Mouse (Mus musculus) E14TG2a.4 (cell line): ENCODE results near the gene Shisa6.
A peak's percentile ranks its signal among the peaks of the same experiment; 100 is the strongest.

Experiments
- H3K27me3 ChIP-seq: 2 replicates; pipeline ENCODE4 v1.6.1; 2014; ENCODE audit warnings: low read length, control low read depth; ENCODE audit not compliant: insufficient read depth
- H3K36me3 ChIP-seq: 2 replicates; pipeline ENCODE4 v1.6.1; 2014; ENCODE audit warnings: low read length, control low read depth; ENCODE audit not compliant: insufficient read depth
- H3K4me1 ChIP-seq: replicated peaks from 2 replicates; pipeline ENCODE4 v1.6.1; 2014; ENCODE audit warnings: low read depth, low read length, control low read depth
- H3K4me3 ChIP-seq: replicated peaks from 2 replicates; pipeline ENCODE4 v1.5.1; 2014; ENCODE audit warnings: mild to moderate bottlenecking, low read length
- H3K9me3 ChIP-seq: 2 replicates; pipeline ENCODE4 v1.6.1; 2014; ENCODE audit warnings: low read length, control low read depth
- CTCF ChIP-seq: conservative IDR thresholded peaks from 2 replicates; pipeline ENCODE4 v1.5.1; 2014; ENCODE audit warnings: low read length
- NANOG ChIP-seq: IDR thresholded peaks from 2 replicates; pipeline ENCODE4 v1.6.1; 2014; ENCODE audit warnings: borderline replicate concordance, low read length, mixed read lengths
- POU5F1 ChIP-seq: IDR thresholded peaks from 2 replicates; pipeline ENCODE4 v1.6.1; 2014; ENCODE audit warnings: low read length, borderline replicate concordance

The Shisa6 gene

DNA sequence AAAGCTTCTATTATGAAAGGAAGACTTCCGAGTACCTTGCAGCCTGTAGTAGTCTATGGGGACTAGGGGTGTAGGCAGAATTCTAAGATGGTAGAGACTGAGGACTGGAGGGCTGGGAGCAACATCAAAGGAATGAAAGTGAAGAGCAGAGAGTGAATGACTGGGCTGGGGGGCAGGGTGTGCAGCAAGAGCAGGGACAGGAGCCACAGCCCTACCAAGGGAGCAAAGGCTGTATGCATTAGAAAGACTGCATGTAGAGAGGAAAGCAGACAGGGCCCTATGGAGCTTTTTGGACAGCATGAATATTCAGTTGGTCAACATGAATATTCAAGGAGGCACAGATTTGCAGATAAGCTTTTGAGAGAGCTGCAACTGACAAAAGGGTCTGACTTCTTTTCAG, 221.4 kb downstream of the Shisa6 start:
- TF ChIP-seq POU5F1 (peak; percentile 22; the same call in 1 of the 2 replicates), NANOG (no peak)
- H3K4me1 ChIP-seq, result peaks cover 9% of the 10 kb centered on the region; the same call in 1 of the 2 replicates
- no peaks in the 10 kb centered on the region for H3K27me3 ChIP-seq
- H3K9me3 ChIP-seq, result 0 out of 2 replicates have a peak, but pooled peaks cover 3% of the 10 kb centered on the region
- no peaks in the 10 kb centered on the region for H3K36me3 ChIP-seq
- H3K4me3 ChIP-seq, result no peak overlapping the region

DNA sequence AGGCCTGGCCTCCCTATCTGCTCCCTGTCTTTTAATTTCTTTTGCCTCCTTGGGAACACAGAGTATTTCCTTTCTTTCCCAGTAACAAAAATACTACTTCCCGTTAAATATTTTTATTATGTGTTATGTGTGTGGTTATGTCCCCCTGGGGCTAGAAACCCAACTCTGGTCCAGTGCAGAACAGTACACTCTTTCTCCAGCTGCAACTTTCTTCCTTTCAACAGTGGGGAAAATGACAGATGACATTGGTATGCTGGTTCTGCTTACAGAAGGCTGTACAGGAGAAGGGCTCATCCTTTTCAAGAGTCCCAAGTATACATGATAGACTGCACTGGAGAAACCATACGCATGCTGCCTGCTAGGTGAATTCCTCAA, 251.1 kb downstream of the Shisa6 start:
- H3K27me3 ChIP-seq, result no peaks in the 10 kb centered on the region
- TF ChIP-seq POU5F1 (no peak), NANOG (no peak), CTCF (no peak)
- no peaks in the 10 kb centered on the region for H3K36me3 ChIP-seq
- no peak overlapping the region for H3K4me3 ChIP-seq
- H3K4me1 ChIP-seq, result no peaks in the 10 kb centered on the region
- H3K9me3 ChIP-seq, result peaks cover 9% of the 10 kb centered on the region; the same call in 1 of the 2 replicates

- no peaks in the 10 kb centered on the region for H3K36me3 ChIP-seq
- H3K4me1 ChIP-seq, result no peaks in the 10 kb centered on the region
- no peak for TF ChIP-seq POU5F1
- no peak for TF ChIP-seq CTCF
- TF ChIP-seq NANOG, result no peak
- H3K4me3 ChIP-seq, result no peak overlapping the region
- no peaks in the 10 kb centered on the region for H3K27me3 ChIP-seq
- H3K9me3 ChIP-seq, result peaks cover 9% of the 10 kb centered on the region; the same call in 1 of the 2 replicates
These were observed 251.7 kb downstream of the Shisa6 start for GRCm38 (mm10) chr11:66273904-66274706.

DNA sequence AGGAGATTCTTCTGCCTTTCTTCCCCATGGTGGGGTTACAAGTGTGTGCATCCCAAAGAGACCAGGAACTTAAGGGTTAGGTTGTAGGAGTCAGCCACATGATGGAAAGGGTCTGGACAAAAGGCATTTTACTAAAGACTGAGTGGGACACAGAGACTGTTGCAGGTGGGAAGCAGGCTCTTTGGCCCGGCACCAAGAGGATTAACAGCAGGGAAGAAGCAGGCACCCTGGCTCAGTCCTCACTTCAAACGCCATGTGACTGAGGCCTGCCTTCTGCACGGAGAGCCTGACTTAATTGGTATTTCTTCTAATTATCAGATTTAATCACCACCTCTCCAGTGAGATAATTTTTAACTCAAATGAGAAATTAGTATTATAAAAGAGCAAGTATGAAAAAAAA, 258.7 kb downstream of the Shisa6 start:
- TF ChIP-seq POU5F1 (no peak), CTCF (no peak), NANOG (no peak)
- H3K4me1 ChIP-seq, result no peaks in the 10 kb centered on the region
- no peaks in the 10 kb centered on the region for H3K27me3 ChIP-seq
- no peaks in the 10 kb centered on the region for H3K36me3 ChIP-seq
- H3K4me3 ChIP-seq, result no peak overlapping the region
- peaks cover 9% of the 10 kb centered on the region; the same call in 1 of the 2 replicates for H3K9me3 ChIP-seq

DNA sequence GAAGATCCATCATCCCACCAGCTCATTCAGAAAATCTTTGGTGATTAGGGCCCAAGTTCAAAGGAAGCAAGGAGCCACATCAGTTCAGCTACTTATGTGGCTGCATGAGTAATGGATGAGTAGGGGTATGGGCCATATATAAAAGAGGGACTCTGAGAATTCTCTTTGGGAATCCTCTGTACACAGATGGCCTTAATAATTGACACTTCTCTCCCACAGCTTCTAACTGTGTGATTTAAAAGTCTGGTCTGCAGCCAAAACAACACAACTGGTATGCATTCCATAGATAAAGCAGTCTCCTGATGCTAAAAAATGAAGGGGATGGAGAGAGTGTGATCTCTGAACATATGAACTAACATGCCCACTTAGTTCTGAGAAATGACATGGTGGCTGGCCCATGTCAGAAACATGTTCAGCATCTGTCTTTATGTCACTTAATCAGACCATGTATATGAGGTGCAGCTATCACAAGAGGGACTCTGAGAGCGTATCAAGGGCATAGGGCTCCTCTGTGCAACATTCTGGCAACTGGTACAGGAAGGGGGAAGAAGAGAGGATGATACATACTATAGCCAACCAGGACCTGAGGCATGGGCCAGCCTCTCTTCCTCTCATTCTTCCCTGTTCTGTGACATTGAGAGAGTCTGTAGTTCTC, 260.3 kb downstream of the Shisa6 start:
- Histone ChIP-seq H3K4me1 (no peaks in the 10 kb centered on the region), H3K27me3 (no peaks in the 10 kb centered on the region), H3K4me3 (no peak overlapping the region), H3K36me3 (no peaks in the 10 kb centered on the region), H3K9me3 (no peaks in the 10 kb centered on the region)
- no peak for TF ChIP-seq NANOG
- no peak for TF ChIP-seq CTCF
- no peak for TF ChIP-seq POU5F1

- Histone ChIP-seq H3K4me3 (no peak overlapping the region), H3K9me3 (no peaks in the 10 kb centered on the region), H3K4me1 (no peaks in the 10 kb centered on the region), H3K36me3 (no peaks in the 10 kb centered on the region), H3K27me3 (no peaks in the 10 kb centered on the region)
- TF ChIP-seq NANOG, result no peak
- TF ChIP-seq CTCF, result no peak
- TF ChIP-seq POU5F1, result no peak
These were observed 265.6 kb downstream of the Shisa6 start for GRCm38 (mm10) chr11:66260205-66260604.

GRCm38 (mm10) chr11:66258851-66259250, 266.9 kb downstream of the Shisa6 start:
- H3K4me3 ChIP-seq, result no peak overlapping the region
- TF ChIP-seq NANOG (no peak), CTCF (no peak), POU5F1 (no peak)
- no peaks in the 10 kb centered on the region for H3K36me3 ChIP-seq
- no peaks in the 10 kb centered on the region for H3K4me1 ChIP-seq
- no peaks in the 10 kb centered on the region for H3K27me3 ChIP-seq
- H3K9me3 ChIP-seq, result no peaks in the 10 kb centered on the region

DNA sequence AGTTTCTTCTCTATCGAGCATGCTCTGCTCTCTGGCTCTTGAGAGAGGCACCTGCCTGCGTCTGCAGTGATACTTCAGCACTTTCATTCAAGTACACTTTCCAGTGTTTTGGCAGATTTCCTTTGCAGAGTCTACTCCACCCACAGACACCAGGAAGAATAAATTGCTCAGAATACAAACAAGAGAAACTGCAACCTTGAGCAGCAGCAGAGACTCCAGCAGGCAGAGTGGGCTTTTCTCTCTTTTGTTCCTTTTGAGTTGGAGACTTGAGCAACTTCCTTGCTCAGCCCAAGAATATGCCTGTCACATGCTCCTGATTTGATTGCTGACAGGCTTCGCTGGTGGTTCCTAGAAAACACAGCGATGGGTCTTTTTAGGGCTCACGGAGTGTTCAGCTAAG, 278.6 kb downstream of the Shisa6 start:
- H3K4me1 ChIP-seq, result no peaks in the 10 kb centered on the region
- H3K27me3 ChIP-seq, result no peaks in the 10 kb centered on the region
- H3K36me3 ChIP-seq, result no peaks in the 10 kb centered on the region
- no peaks in the 10 kb centered on the region for H3K9me3 ChIP-seq
- TF ChIP-seq POU5F1, result no peak
- no peak for TF ChIP-seq NANOG
- TF ChIP-seq CTCF, result no peak
- H3K4me3 ChIP-seq, result no peak overlapping the region

DNA sequence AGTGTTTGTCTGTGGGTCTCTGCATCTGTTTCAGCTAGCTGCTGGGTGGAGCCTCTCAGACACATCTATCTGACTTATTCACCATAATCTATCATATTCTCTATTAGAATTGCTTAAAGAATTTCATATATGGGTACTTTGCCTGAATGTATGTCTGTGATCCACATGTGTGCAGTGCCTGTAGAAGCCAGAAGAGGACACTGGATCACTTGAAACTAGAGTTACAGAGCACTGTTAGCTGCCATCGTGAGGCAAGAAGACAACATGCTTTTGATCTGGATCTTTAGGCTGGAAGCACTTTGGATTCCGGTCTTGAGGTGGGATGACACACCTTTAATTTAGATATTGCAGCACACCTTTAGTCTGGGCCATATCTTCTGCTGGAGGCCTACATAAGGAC, 289.2 kb downstream of the Shisa6 start:
- no peaks in the 10 kb centered on the region for H3K27me3 ChIP-seq

More for the DNA sequence above, 289.2 kb downstream of the Shisa6 start:
- peaks cover 5% of the 10 kb centered on the region; the same call in 1 of the 2 replicates for H3K4me1 ChIP-seq
- H3K36me3 ChIP-seq, result no peaks in the 10 kb centered on the region
- TF ChIP-seq POU5F1 (no peak), NANOG (no peak), CTCF (no peak)
- no peak overlapping the region for H3K4me3 ChIP-seq
- no peaks in the 10 kb centered on the region for H3K9me3 ChIP-seq
